Mouse (Mus musculus): ENCODE results near the gene Itga1. TPM values are rescaled to one million over a fixed set of nuclear protein-coding genes. Genes with fewer than 3 reads are reported as not detected.

Gene Itga1
- total RNA-seq, 4 experiments from 2014 or later: 24.4 to 34.2 (median 33.7) TPM

GRCm38 (mm10) chr13:115052568-115052967 lies 49.2 kb downstream of the Itga1 start:
- no peak for DNase-seq (ENCODE audit: low spot score)

GRCm38 (mm10) chr13:115050660-115051559 lies 50.9 kb downstream of the Itga1 start:
- DNase-seq (ENCODE audit: low spot score): no peak

GRCm38 (mm10) chr13:115042652-115043051 lies 59.1 kb downstream of the Itga1 start:
- no peak for DNase-seq (ENCODE audit: low spot score)

- no peak for DNase-seq (ENCODE audit: low spot score)
Observed at GRCm38 (mm10) chr13:115037304-115037703, 64.5 kb downstream of the Itga1 start.

- no peak for DNase-seq (ENCODE audit: low spot score)
Observed at GRCm38 (mm10) chr13:115035387-115035786, 66.4 kb downstream of the Itga1 start.

- no peak for DNase-seq (ENCODE audit: low spot score)
Observed at GRCm38 (mm10) chr13:115033135-115033534, 68.6 kb downstream of the Itga1 start.

- DNase-seq (ENCODE audit: low spot score): no peak
Observed at GRCm38 (mm10) chr13:115031177-115032000, 70.4 kb downstream of the Itga1 start.

GRCm38 (mm10) chr13:115025394-115025793 lies 76.4 kb downstream of the Itga1 start:
- DNase-seq (ENCODE audit: low spot score): no peak

GRCm38 (mm10) chr13:115022117-115022787 lies 79.5 kb downstream of the Itga1 start:
- no peak for DNase-seq (ENCODE audit: low spot score)

GRCm38 (mm10) chr13:115021411-115021810 lies 80.4 kb downstream of the Itga1 start:
- peak; percentile 27 for DNase-seq (ENCODE audit: low spot score)

- DNase-seq (ENCODE audit: low spot score): no peak
Observed at GRCm38 (mm10) chr13:115020727-115021126, 81.0 kb downstream of the Itga1 start.

- no peak for DNase-seq (ENCODE audit: low spot score)
Observed at GRCm38 (mm10) chr13:115017545-115017944, 84.2 kb downstream of the Itga1 start.

GRCm38 (mm10) chr13:115011547-115011946 lies 90.2 kb downstream of the Itga1 start:
- DNase-seq (ENCODE audit: low spot score): no peak

- DNase-seq (ENCODE audit: low spot score): no peak
Observed at GRCm38 (mm10) chr13:115006213-115006835, 95.4 kb downstream of the Itga1 start.

GRCm38 (mm10) chr13:115005342-115005741 lies 96.4 kb downstream of the Itga1 start:
- DNase-seq (ENCODE audit: low spot score): no peak

- no peak for DNase-seq (ENCODE audit: low spot score)
Observed at GRCm38 (mm10) chr13:115003444-115004053, 98.2 kb downstream of the Itga1 start.

GRCm38 (mm10) chr13:115002837-115003236 lies 98.9 kb downstream of the Itga1 start:
- DNase-seq (ENCODE audit: low spot score): no peak

- no peak for DNase-seq (ENCODE audit: low spot score)
Observed at GRCm38 (mm10) chr13:115002155-115002554, 99.6 kb downstream of the Itga1 start.

GRCm38 (mm10) chr13:114999582-114999981 lies 102.2 kb downstream of the Itga1 start:
- DNase-seq (ENCODE audit: low spot score): no peak

GRCm38 (mm10) chr13:114998100-114998499 lies 103.7 kb downstream of the Itga1 start:
- DNase-seq (ENCODE audit: low spot score): no peak

Measured in heart, adult 8-10 months (tissue).